Comparison of ENCODE assay signal across 8 mouse cellular contexts in the genomic region with DNA sequence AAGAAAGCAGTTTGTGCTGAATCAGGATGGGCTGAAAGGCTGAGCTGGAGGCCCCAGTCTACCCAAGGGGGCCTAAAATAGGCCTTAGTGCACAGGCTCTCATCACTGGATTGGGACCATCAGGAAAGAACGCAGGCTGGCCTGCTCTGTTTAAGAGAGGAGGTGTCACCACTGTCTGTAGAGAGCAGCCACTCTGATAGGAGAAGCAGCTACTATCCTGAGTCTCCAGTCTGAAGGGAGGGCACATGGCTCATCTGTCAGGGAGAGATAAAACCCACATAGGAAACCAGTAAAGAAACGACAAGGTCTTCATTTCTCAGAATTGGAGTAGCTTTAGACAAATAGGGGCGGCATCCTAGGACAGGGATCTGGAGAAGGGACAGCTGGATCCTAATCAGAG. TPM values are rescaled to one million over a fixed set of nuclear protein-coding genes. Genes with fewer than 3 reads are reported as not detected.
DNase-seq lines count a peak whose midpoint lies in the region; ATAC-seq and TF ChIP-seq lines count a peak whose summit lies in the region.
"Had no signal": no experiment of that assay in that cellular context is flagged by ENCODE, and none has a peak within 500 bp of the region (broad histone marks: within the 10 kb centered on the region; RNA-seq: fewer than 3 reads in every experiment).

No protein-coding gene starts in this region.

- peak overlapping the region; percentile 94 for H3K9ac ChIP-seq in limb, embryonic 13.5 days

- no peak for DNase-seq in cerebellum, postnatal 4 days (ENCODE audit: low spot score in 2 of 2)
- DNase-seq in thymus, adult 18-20 months = no peak
- no peak for DNase-seq in cerebellum, postnatal 14 days
- DNase-seq: kidney, postnatal 14 days had no signal

- H3K4me1 ChIP-seq in erythroblast, embryonic 14.5 days (ENCODE audit: control insufficient read depth) = peaks cover 82% of the 10 kb centered on the region
- peaks cover 42% of the 10 kb centered on the region for H3K4me1 ChIP-seq in limb, embryonic 13.5 days

- no peak overlapping the region for H3K27ac ChIP-seq in limb, embryonic 13.5 days

- no peaks in the 10 kb centered on the region for H3K79me2 ChIP-seq in myocyte (ENCODE audit: control insufficient read depth, insufficient read depth)

- H3K4me3 ChIP-seq in erythroblast, embryonic 14.5 days (replicated peaks) = peak overlapping the region; percentile 97
- H3K4me3 ChIP-seq in limb, embryonic 13.5 days = peak overlapping the region; percentile 75
- H3K4me3 ChIP-seq in myocyte = no peak overlapping the region

- TF ChIP-seq POLR2A in myocyte (IDR thresholded peaks at IDR 0.05; ENCODE audit: insufficient read length, low read depth) = no peak

- no peaks in the 10 kb centered on the region for H3K9me3 ChIP-seq in erythroblast, embryonic 14.5 days (ENCODE audit: control insufficient read depth, low read length)
- H3K9me3 ChIP-seq in limb, embryonic 13.5 days = no peaks in the 10 kb centered on the region

- H3ac ChIP-seq in myocyte (ENCODE audit: control insufficient read depth, insufficient read length) = no peak overlapping the region

- peaks cover 69% of the 10 kb centered on the region for H3K36me3 ChIP-seq in erythroblast, embryonic 14.5 days (ENCODE audit: control insufficient read depth)
- H3K36me3 ChIP-seq in limb, embryonic 13.5 days = peaks cover 40% of the 10 kb centered on the region
- H3K36me3 ChIP-seq in myocyte (ENCODE audit: control insufficient read depth, insufficient read depth) = no peaks in the 10 kb centered on the region

- H3K27me3 ChIP-seq in erythroblast, embryonic 14.5 days (ENCODE audit: control insufficient read depth) = peaks cover 4% of the 10 kb centered on the region; the same call in 1 of the 2 replicates
- H3K27me3 ChIP-seq in limb, embryonic 13.5 days = no peaks in the 10 kb centered on the region
- H3K27me3 ChIP-seq in myocyte (ENCODE audit: control insufficient read depth, insufficient read depth, insufficient read length) = no peaks in the 10 kb centered on the region

- H3K4me2 ChIP-seq in limb, embryonic 13.5 days (replicated peaks) = peak overlapping the region; percentile 85
- peak overlapping the region; percentile 97 for H3K4me2 ChIP-seq in myocyte (ENCODE audit: low read depth)

- 57% methylated on average over 3 of the region's 3 CpGs for WGBS in limb, embryonic 13.5 days

- peak; percentile 85 for ATAC-seq in common myeloid progenitor, adult 5-6 weeks (replicated peaks; ENCODE audit: low read depth, poor library complexity, severe bottlenecking)
- ATAC-seq in limb, embryonic 13.5 days (ENCODE audit: low FRiP score, low read depth) = no peak

TF ChIP-seq in myocyte, 11 proteins besides CTCF, POLR2A, EP300 and RAD21:
- TF ChIP-seq USF1 (IDR thresholded peaks at IDR 0.05; ENCODE audit: low read depth) (no peak), MYOD1 (IDR thresholded peaks at IDR 0.05; ENCODE audit: control insufficient read depth in 1 of 3, insufficient read length in 2 of 3, low read depth in 2 of 3) (no peak), TCF3 (IDR thresholded peaks at IDR 0.05; ENCODE audit: insufficient read length, low read depth) (no peak)

RNA-seq across cellular contexts. Expression of gene Samd14, which starts 2.4 kb away (rescaled TPM):
- 15.5 and 16.6 TPM in 2 replicates for total RNA-seq in common myeloid progenitor, adult 5-6 weeks (2017)
- 123 and 135 TPM in 2 replicates for polyA plus RNA-seq in erythroblast, embryonic 14.5 days (2012)
- 37.2 and 37.7 TPM in 2 replicates for polyA plus RNA-seq in limb, embryonic 13.5 days (2015; fragmentation: Nextera tagmentation; extraction: Ambion mirVana)
- 14.4 TPM for polyA plus RNA-seq in myocyte (2012; fragmentation: generic; extraction: Trizol)

RNA-seq across cellular contexts. Expression of gene Ppp1r9b, which starts 21.2 kb away (rescaled TPM):
- total RNA-seq in common myeloid progenitor, adult 5-6 weeks (2017) = 145 and 164 TPM in 2 replicates
- 29.1 and 31.4 TPM in 2 replicates for polyA plus RNA-seq in erythroblast, embryonic 14.5 days (2012)
- polyA plus RNA-seq in limb, embryonic 13.5 days (2015; fragmentation: Nextera tagmentation; extraction: Ambion mirVana) = 11.4 and 11.8 TPM in 2 replicates
- 42.4 TPM for polyA plus RNA-seq in myocyte (2012; fragmentation: generic; extraction: Trizol)

RNA-seq across cellular contexts. Expression of gene Pdk2, which starts 29.1 kb away (rescaled TPM):
- total RNA-seq in common myeloid progenitor, adult 5-6 weeks (2017) = 1.7 and 3.7 TPM in 2 replicates
- polyA plus RNA-seq in erythroblast, embryonic 14.5 days (2012) = 4.0 and 7.2 TPM in 2 replicates
- polyA plus RNA-seq in limb, embryonic 13.5 days (2015; fragmentation: Nextera tagmentation; extraction: Ambion mirVana) = 33.7 and 34.9 TPM in 2 replicates
- polyA plus RNA-seq in myocyte (2012; fragmentation: generic; extraction: Trizol) = 33.3 TPM

RNA-seq across cellular contexts. Expression of gene Sgca, which starts 35.9 kb away (rescaled TPM):
- not detected in 2 replicates for total RNA-seq in common myeloid progenitor, adult 5-6 weeks (2017)
- not detected in 2 replicates for polyA plus RNA-seq in erythroblast, embryonic 14.5 days (2012)
- 6.1 and 7.1 TPM in 2 replicates for polyA plus RNA-seq in limb, embryonic 13.5 days (2015; fragmentation: Nextera tagmentation; extraction: Ambion mirVana)
- 303 TPM for polyA plus RNA-seq in myocyte (2012; fragmentation: generic; extraction: Trizol)

RNA-seq across cellular contexts. Expression of gene Hils1, which starts 44.7 kb away (rescaled TPM):
- total RNA-seq in common myeloid progenitor, adult 5-6 weeks (2017) = not detected in 2 replicates
- polyA plus RNA-seq in erythroblast, embryonic 14.5 days (2012) = not detected in 2 replicates
- not detected in 2 replicates for polyA plus RNA-seq in limb, embryonic 13.5 days (2015; fragmentation: Nextera tagmentation; extraction: Ambion mirVana)
- polyA plus RNA-seq in myocyte (2012; fragmentation: generic; extraction: Trizol) = 0.37 TPM
